ENCODE assay signal across 14 mouse cellular contexts in the genomic region with DNA sequence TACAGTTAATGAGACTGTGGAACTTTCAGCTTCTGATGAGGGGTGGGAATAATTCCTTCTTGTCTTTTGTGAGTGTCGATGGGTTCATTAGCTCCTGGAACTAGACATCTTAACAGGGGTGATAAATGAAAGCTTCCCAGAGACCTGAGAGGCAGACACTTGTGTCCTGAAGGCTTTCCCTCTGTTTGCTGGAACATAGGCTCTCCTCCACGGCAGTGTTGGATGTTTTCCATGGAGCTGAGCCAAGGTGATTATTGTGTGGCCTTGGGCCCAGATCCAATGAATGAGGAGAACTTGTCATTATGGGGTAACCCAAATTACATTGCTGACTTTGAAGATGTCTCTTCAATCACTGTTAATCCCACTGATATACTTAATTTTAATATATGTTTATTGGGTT.
DNase-seq lines count a peak whose midpoint lies in the region; ATAC-seq lines count a peak whose summit lies in the region.
"Had no signal": no experiment of that assay in that cellular context is flagged by ENCODE, and none has a peak within 500 bp of the region (broad histone marks: within the 10 kb centered on the region; RNA-seq: fewer than 3 reads in every experiment).

No protein-coding gene starts in this region.

- H3K27me3 ChIP-seq in kidney, embryonic 16.5 days (ENCODE audit: insufficient read depth, low read length): no peaks in the 10 kb centered on the region
- H3K27me3 ChIP-seq: hindbrain, embryonic 15.5 days; limb, embryonic 12.5 days; lung, embryonic 15.5 days; midbrain, embryonic 15.5 days; neural tube, embryonic 15.5 days had no signal

- ATAC-seq in kidney, embryonic 16.5 days (ENCODE audit: low FRiP score, low TSS enrichment): no peak
- ATAC-seq: midbrain, embryonic 15.5 days had no signal

- no peak overlapping the region for H3K4me2 ChIP-seq in kidney, embryonic 16.5 days (replicated peaks; ENCODE audit: low read depth, low read length)
- H3K4me2 ChIP-seq: hindbrain, embryonic 15.5 days; limb, embryonic 12.5 days; lung, embryonic 15.5 days; midbrain, embryonic 15.5 days; neural tube, embryonic 15.5 days had no signal

- no peaks in the 10 kb centered on the region for H3K9me3 ChIP-seq in kidney, embryonic 16.5 days (ENCODE audit: low read length)
- H3K9me3 ChIP-seq: hindbrain, embryonic 15.5 days; limb, embryonic 12.5 days; lung, embryonic 15.5 days; midbrain, embryonic 15.5 days; neural tube, embryonic 15.5 days had no signal

- H3K9ac ChIP-seq in kidney, embryonic 16.5 days (replicated peaks; ENCODE audit: low read length): no peak overlapping the region
- H3K9ac ChIP-seq: hindbrain, embryonic 15.5 days; limb, embryonic 12.5 days; lung, embryonic 15.5 days; midbrain, embryonic 15.5 days; neural tube, embryonic 15.5 days had no signal

- H3K4me1 ChIP-seq in kidney, embryonic 16.5 days (ENCODE audit: insufficient read depth, low read length): no peaks in the 10 kb centered on the region
- H3K4me1 ChIP-seq: limb, embryonic 12.5 days; midbrain, embryonic 15.5 days had no signal

- no peaks in the 10 kb centered on the region for H3K36me3 ChIP-seq in kidney, embryonic 16.5 days (ENCODE audit: insufficient read depth, low read length)
- H3K36me3 ChIP-seq: hindbrain, embryonic 15.5 days; limb, embryonic 12.5 days; lung, embryonic 15.5 days; midbrain, embryonic 15.5 days; neural tube, embryonic 15.5 days had no signal

- DNase-seq in cerebellum, adult 9-10 months: peak; percentile 1
- no peak for DNase-seq in cerebellum, adult 11-12 months
- peak; percentile 23 for DNase-seq in kidney, adult 18-20 months
- peak; percentile 9 for DNase-seq in ovary, postnatal 14 days (ENCODE audit: low spot score)
- no peak for DNase-seq in ovary, postnatal 36 days (ENCODE audit: low spot score)
- peak; percentile 41 to 60 for DNase-seq in kidney, postnatal 36 days
- DNase-seq in right cerebral cortex, adult 2 months (ENCODE audit: low spot score in 2 of 2): no peak
- DNase-seq: layer of hippocampus, adult 9-11 months had no signal

- H3K4me3 ChIP-seq in kidney, embryonic 16.5 days (ENCODE audit: low read length): no peak overlapping the region
- H3K4me3 ChIP-seq: hindbrain, embryonic 15.5 days; limb, embryonic 12.5 days; lung, embryonic 15.5 days; midbrain, embryonic 15.5 days; neural tube, embryonic 15.5 days had no signal

- no peak overlapping the region for H3K27ac ChIP-seq in kidney, embryonic 16.5 days (ENCODE audit: low read length)
- H3K27ac ChIP-seq: hindbrain, embryonic 15.5 days; limb, embryonic 12.5 days; lung, embryonic 15.5 days; midbrain, embryonic 15.5 days; neural tube, embryonic 15.5 days had no signal

- 48% methylated on average over 2 of the region's 2 CpGs for WGBS in kidney, embryonic 16.5 days

Comparison
In these comparisons a context has a peak if more than half of its experiments do, and no peak if none do; other contexts are left out.
1. DNase-seq: peak in cerebellum, adult 9-10 months (single experiment), kidney, adult 18-20 months (single experiment), ovary, postnatal 14 days (single experiment) and kidney, postnatal 36 days (2 of 2); none in cerebellum, adult 11-12 months (single experiment), ovary, postnatal 36 days (single experiment) and right cerebral cortex, adult 2 months (0 of 2).